Mouse (Mus musculus) c-Kit-positive CD71-negative TER-119-negative erythroid progenitor cells, embryonic 14.5 days (primary cell): Measurements from ENCODE around the gene Slc27a2.
A peak's percentile ranks its signal among the peaks of the same experiment; 100 is the strongest.
"Not testable (repeated sequence)": the region's sequence is repeated elsewhere in the genome, so short reads cannot be mapped to it uniquely, and the experiment has no call there.

Experiments used
- DNase-seq: peaks from one replicate; pipeline ENCODE4 v3.0.0-alpha.2; 2013; ENCODE audit warnings: low read depth

Gene Slc27a2

GRCm38 (mm10) chr2:126552357-126553290, at the start of gene Slc27a2:
TSS of gene Slc27a2 (plus strand) at chr2:126552407.
- DNase-seq, result peak; percentile 9

- DNase-seq, result no peak
Observed at GRCm38 (mm10) chr2:126505156-126505555, 47.1 kb upstream of the Slc27a2 start.

GRCm38 (mm10) chr2:126507477-126507876, 44.7 kb upstream of the Slc27a2 start:
- no peak for DNase-seq

- no peak for DNase-seq
Observed at GRCm38 (mm10) chr2:126508228-126508627, 44.0 kb upstream of the Slc27a2 start.

- DNase-seq, result no peak
Observed at GRCm38 (mm10) chr2:126515069-126515826, 37.0 kb upstream of the Slc27a2 start.

- DNase-seq, result no peak
Observed at GRCm38 (mm10) chr2:126519872-126520581, 32.2 kb upstream of the Slc27a2 start.

GRCm38 (mm10) chr2:126520828-126521227, 31.4 kb upstream of the Slc27a2 start:
- DNase-seq, result no peak

GRCm38 (mm10) chr2:126521471-126521870, 30.7 kb upstream of the Slc27a2 start:
- DNase-seq, result no peak

- no peak for DNase-seq
Observed at GRCm38 (mm10) chr2:126522056-126522455, 30.2 kb upstream of the Slc27a2 start.

GRCm38 (mm10) chr2:126523101-126523745, 29.0 kb upstream of the Slc27a2 start:
- DNase-seq, result not testable (repeated sequence)

- no peak for DNase-seq
Observed at GRCm38 (mm10) chr2:126524271-126524670, 27.9 kb upstream of the Slc27a2 start.

- DNase-seq, result no peak
Observed at GRCm38 (mm10) chr2:126527461-126527860, 24.7 kb upstream of the Slc27a2 start.

- no peak for DNase-seq
Observed at GRCm38 (mm10) chr2:126530581-126530980, 21.6 kb upstream of the Slc27a2 start.

- no peak for DNase-seq
Observed at GRCm38 (mm10) chr2:126537654-126538053, 14.6 kb upstream of the Slc27a2 start.

- no peak for DNase-seq
Observed at GRCm38 (mm10) chr2:126540390-126540925, 11.7 kb upstream of the Slc27a2 start.

- DNase-seq, result no peak
Observed at GRCm38 (mm10) chr2:126542211-126542610, 10.0 kb upstream of the Slc27a2 start.

GRCm38 (mm10) chr2:126545297-126545696, 6.9 kb upstream of the Slc27a2 start:
- DNase-seq, result no peak

GRCm38 (mm10) chr2:126546392-126546791, 5.8 kb upstream of the Slc27a2 start:
- DNase-seq, result no peak

GRCm38 (mm10) chr2:126549681-126550080, 2.5 kb upstream of the Slc27a2 start:
- no peak for DNase-seq

GRCm38 (mm10) chr2:126551244-126551890, 840 bp upstream of the Slc27a2 start:
- DNase-seq, result no peak

- DNase-seq, result no peak
Observed at GRCm38 (mm10) chr2:126551896-126552295, 311 bp upstream of the Slc27a2 start.
